Comparison of ENCODE assay signal across 9 mouse cellular contexts in genomic region chr14:61242611-61243010, GRCm38 (mm10). TPM values are rescaled to one million over a fixed set of nuclear protein-coding genes. Genes with fewer than 3 reads are reported as not detected.
DNase-seq lines count a peak whose midpoint lies in the region; ATAC-seq and TF ChIP-seq lines count a peak whose summit lies in the region.
"Had no signal": no experiment of that assay in that cellular context is flagged by ENCODE, and none has a peak within 500 bp of the region (broad histone marks: within the 10 kb centered on the region; RNA-seq: fewer than 3 reads in every experiment).

No protein-coding gene starts in this region.

- no peaks in the 10 kb centered on the region for H3K4me1 ChIP-seq in forebrain, postnatal 0 days (ENCODE audit: insufficient read depth)
- H3K4me1 ChIP-seq in forebrain, embryonic 11.5 days (replicated peaks; ENCODE audit: control insufficient read depth, insufficient read depth, low read length), result no peaks in the 10 kb centered on the region
- H3K4me1 ChIP-seq in stomach, postnatal 0 days (replicated peaks; ENCODE audit: control insufficient read depth, insufficient read depth), result no peaks in the 10 kb centered on the region

- no peak for DNase-seq in forebrain, postnatal 0 days
- no peak for DNase-seq in forebrain, embryonic 11.5 days (ENCODE audit: low spot score)
- peak; percentile 37 for DNase-seq in lung, postnatal 14 days
- DNase-seq in lung, postnatal 36 days, result no peak
- peak; percentile 27 for DNase-seq in c-Kit-positive CD71-positive TER-119-positive erythroid progenitor cells, embryonic 14.5 days (ENCODE audit: low spot score)
- no peak for DNase-seq in stomach, postnatal 0 days (ENCODE audit: low spot score)
- no peak for DNase-seq in right cerebral cortex, postnatal 14 days
- no peak for DNase-seq in cerebellum, postnatal 25 days
- DNase-seq: kidney, adult 18-20 months had no signal

- no peak overlapping the region for H3K4me3 ChIP-seq in forebrain, postnatal 0 days (ENCODE audit: low read depth, low read length)
- H3K4me3 ChIP-seq in forebrain, embryonic 11.5 days (ENCODE audit: low read depth, low read length), result no peak overlapping the region
- H3K4me3 ChIP-seq in stomach, postnatal 0 days (ENCODE audit: low read depth, low read length), result no peak overlapping the region

- H3K27ac ChIP-seq in forebrain, postnatal 0 days (ENCODE audit: low read depth, low read length), result no peak overlapping the region
- H3K27ac ChIP-seq in forebrain, embryonic 11.5 days (ENCODE audit: low read depth, low read length), result no peak overlapping the region
- no peak overlapping the region for H3K27ac ChIP-seq in stomach, postnatal 0 days (replicated peaks)

- ATAC-seq in forebrain, postnatal 0 days, result no peak
- ATAC-seq in forebrain, embryonic 11.5 days (replicated peaks; ENCODE audit: low FRiP score), result no peak
- ATAC-seq in stomach, postnatal 0 days (ENCODE audit: low FRiP score, low TSS enrichment), result no peak

- H3K4me2 ChIP-seq in forebrain, postnatal 0 days (ENCODE audit: low read depth), result no peak overlapping the region
- no peak overlapping the region for H3K4me2 ChIP-seq in forebrain, embryonic 11.5 days (ENCODE audit: low read depth, low read length, severe bottlenecking)
- H3K4me2 ChIP-seq in stomach, postnatal 0 days (replicated peaks; ENCODE audit: low read depth), result no peak overlapping the region

- peak; percentile 47 for TF ChIP-seq CTCF in forebrain, postnatal 0 days (IDR thresholded peaks at IDR 0.05; ENCODE audit: low read depth)
- TF ChIP-seq CTCF in stomach, postnatal 0 days (IDR thresholded peaks at IDR 0.05; ENCODE audit: low read depth), result peak; percentile 68

- no peaks in the 10 kb centered on the region for H3K36me3 ChIP-seq in forebrain, postnatal 0 days (ENCODE audit: insufficient read depth)
- H3K36me3 ChIP-seq in forebrain, embryonic 11.5 days (ENCODE audit: control insufficient read depth, insufficient read depth, low read length), result no peaks in the 10 kb centered on the region
- no peaks in the 10 kb centered on the region for H3K36me3 ChIP-seq in stomach, postnatal 0 days (ENCODE audit: control insufficient read depth, insufficient read depth, low read length)

- 0 out of 2 replicates have a peak, but pooled peaks cover 2% of the 10 kb centered on the region for H3K9me3 ChIP-seq in forebrain, postnatal 0 days (ENCODE audit: low read length)
- H3K9me3 ChIP-seq in forebrain, embryonic 11.5 days (ENCODE audit: control insufficient read depth, low read length), result no peaks in the 10 kb centered on the region
- no peaks in the 10 kb centered on the region for H3K9me3 ChIP-seq in stomach, postnatal 0 days (ENCODE audit: control insufficient read depth, low read length)

- TF ChIP-seq EP300 in stomach, postnatal 0 days (optimal IDR thresholded peaks at IDR 0.05), result no peak

- no peaks in the 10 kb centered on the region for H3K27me3 ChIP-seq in forebrain, postnatal 0 days (ENCODE audit: insufficient read depth, low read length)
- H3K27me3 ChIP-seq in forebrain, embryonic 11.5 days (ENCODE audit: control insufficient read depth, insufficient read depth, low read length), result no peaks in the 10 kb centered on the region
- no peaks in the 10 kb centered on the region for H3K27me3 ChIP-seq in stomach, postnatal 0 days (ENCODE audit: control insufficient read depth, insufficient read depth, low read length)

- WGBS in forebrain, postnatal 0 days, result 45% methylated on average over 6 of the region's 6 CpGs
- 42% methylated on average over 6 of the region's 6 CpGs for WGBS in forebrain, embryonic 11.5 days
- 34% methylated on average over 6 of the region's 6 CpGs for WGBS in stomach, postnatal 0 days

- no peak overlapping the region for H3K9ac ChIP-seq in forebrain, postnatal 0 days
- H3K9ac ChIP-seq in forebrain, embryonic 11.5 days (ENCODE audit: low read length), result no peak overlapping the region
- H3K9ac ChIP-seq in stomach, postnatal 0 days (ENCODE audit: low read length), result no peak overlapping the region

RNA-seq across cellular contexts. Expression of gene Sgcg, which starts 15.7 kb away (rescaled TPM):
- 0.43 TPM in 1 of 2 replicates, not detected in the other for total RNA-seq in forebrain, postnatal 0 days (2014; rRNA removed)
- 0.10 TPM in 2 replicates for polyA plus RNA-seq in forebrain, postnatal 0 days (2015; fragmentation: Nextera tagmentation; extraction: Ambion mirVana)
- polyA plus RNA-seq in forebrain, embryonic 11.5 days (2014; fragmentation: Nextera tagmentation; extraction: Ambion mirVana), result 0.13 TPM in 1 of 2 replicates, not detected in the other
- 2.4 and 2.9 TPM in 2 replicates for polyA plus RNA-seq in stomach, postnatal 0 days (2015; fragmentation: Nextera tagmentation; extraction: Ambion mirVana)

Comparison
In these comparisons a context has a peak if more than half of its experiments do, and no peak if none do; other contexts are left out.
1. DNase-seq: peak in lung, postnatal 14 days (single experiment) and c-Kit-positive CD71-positive TER-119-positive erythroid progenitor cells, embryonic 14.5 days (single experiment); none in forebrain, postnatal 0 days (single experiment), forebrain, embryonic 11.5 days (single experiment), lung, postnatal 36 days (single experiment), stomach, postnatal 0 days (single experiment), right cerebral cortex, postnatal 14 days (single experiment) and cerebellum, postnatal 25 days (0 of 2).